Mouse (Mus musculus) lung, postnatal 0 days (tissue): Measurements from ENCODE around the gene Rnh1.

Experiments used
- CTCF ChIP-seq: IDR thresholded peaks from 2 replicates; pipeline ENCODE4 v1.5.1; 2016; ENCODE audit warnings: antibody characterized with exemption, mild to moderate bottlenecking
- EP300 ChIP-seq: IDR thresholded peaks from 2 replicates; pipeline ENCODE4 v1.6.1; 2016; ENCODE audit warnings: antibody characterized with exemption, mild to moderate bottlenecking, control low read depth

- TF ChIP-seq CTCF (no peak), EP300 (no peak)
Measured at GRCm38 (mm10) chr7:141155362-141155761, 17.3 kb downstream of the Rnh1 start.
